Mouse (Mus musculus): Measurements from ENCODE around the gene Pcp4.

GRCm38 (mm10) chr16:96567428-96567827, 100.0 kb downstream of the Pcp4 start:
- no peak for TF ChIP-seq POLR2A (IDR thresholded peaks at IDR 0.05; ENCODE audit: low read depth, low read length)
- no peak for TF ChIP-seq CTCF (IDR thresholded peaks at IDR 0.05; ENCODE audit: extremely low read depth, insufficient read depth, insufficient read length, insufficient replicate concordance)

Data from spleen, adult 2 months (tissue).